Mouse (Mus musculus) embryo, embryonic 11 days (tissue): ENCODE measurements around the gene Fam184b.
"Not testable (repeated sequence)": the region's sequence is repeated elsewhere in the genome, so short reads cannot be mapped to it uniquely, and the experiment has no call there.

Source experiments
- DNase-seq: peaks from one replicate; pipeline ENCODE4 v3.0.0-alpha.2; 2015

Gene Fam184b

DNA sequence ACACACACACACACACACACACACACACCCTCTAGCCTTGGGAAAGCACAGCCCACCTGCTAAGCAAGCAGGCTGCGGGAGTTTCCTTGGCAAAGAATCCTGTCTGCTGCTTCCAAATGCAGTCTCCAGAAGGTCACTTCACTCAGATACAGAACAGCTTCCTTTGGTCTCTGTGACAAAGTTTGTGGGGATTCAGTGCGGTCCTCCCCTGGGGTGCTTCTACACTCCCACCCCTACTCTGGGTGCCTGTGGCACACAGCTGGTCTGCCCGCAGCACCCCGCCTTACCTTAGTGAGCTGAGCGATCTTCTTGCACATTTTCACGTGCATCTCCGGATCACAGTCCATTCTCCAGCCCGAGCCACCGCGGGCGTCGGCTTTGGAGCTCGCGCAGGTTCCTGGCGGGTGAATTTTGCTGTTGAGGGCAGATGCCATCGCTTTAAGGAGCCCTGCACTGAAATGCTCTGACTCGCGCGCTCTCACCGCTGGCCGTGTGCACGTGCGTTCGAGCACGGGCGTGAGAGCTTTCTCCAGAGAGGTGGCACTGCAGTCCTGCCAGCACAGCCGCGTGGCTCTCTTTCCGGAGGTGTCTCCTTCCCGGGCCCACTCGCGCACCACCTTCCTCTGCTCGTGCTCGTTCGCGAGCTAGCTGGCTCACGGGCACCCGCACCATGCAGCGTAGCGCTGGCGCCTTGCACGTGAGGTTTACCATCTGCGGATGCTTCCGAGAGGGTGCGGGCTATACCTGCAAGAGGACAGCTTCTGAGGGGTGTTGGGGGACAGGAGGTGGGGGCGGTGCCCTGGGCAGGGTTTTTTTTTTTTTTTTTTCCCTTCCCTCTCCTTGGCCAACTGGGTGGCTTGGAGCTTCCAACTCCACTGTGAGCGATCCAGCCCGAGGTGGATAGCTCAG, at the start of gene Fam184b:
Fam184b (minus strand) TSS at position 809 of the 909 bp plus-strand sequence.
- DNase-seq, result peak; percentile 73

DNA sequence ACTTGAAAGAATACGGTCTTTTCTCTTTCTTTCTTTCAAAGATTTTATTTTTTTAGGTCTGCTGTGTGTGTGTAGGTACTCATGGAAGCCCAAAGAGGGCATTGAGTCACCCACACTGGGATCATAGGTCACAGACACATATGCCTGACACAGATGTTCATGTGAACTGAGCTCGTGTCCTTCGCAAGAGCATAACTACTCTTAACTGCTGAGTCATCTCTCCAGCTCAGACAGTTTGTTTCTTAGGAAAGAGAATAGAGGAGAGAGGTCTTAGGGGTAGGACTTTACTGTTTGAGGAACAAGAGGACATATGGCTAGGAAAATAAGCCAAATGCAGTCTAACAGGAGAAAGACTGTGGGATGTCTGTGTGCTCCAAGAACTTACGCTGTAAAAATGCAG, 49.7 kb upstream of the Fam184b start:
- DNase-seq, result no peak

DNA sequence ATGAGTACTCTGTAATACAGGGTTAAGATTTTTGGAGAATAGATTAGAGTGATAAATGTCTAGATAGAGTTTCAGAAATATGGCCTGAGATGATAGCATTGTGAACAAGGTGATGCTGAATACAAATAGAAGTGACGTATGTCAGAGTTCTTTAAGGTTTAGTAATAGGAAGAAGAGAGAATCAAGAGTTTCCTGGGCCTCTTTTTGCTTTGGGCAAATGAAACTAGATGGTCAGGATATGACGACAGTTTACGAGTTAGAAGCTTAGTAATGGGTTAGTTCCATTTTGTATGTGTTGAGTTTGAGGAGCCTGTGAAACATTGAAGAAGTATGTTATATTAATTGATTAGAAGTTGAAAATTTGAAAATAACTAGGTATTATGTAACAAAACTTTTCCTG, 46.8 kb upstream of the Fam184b start:
- DNase-seq, result no peak

DNA sequence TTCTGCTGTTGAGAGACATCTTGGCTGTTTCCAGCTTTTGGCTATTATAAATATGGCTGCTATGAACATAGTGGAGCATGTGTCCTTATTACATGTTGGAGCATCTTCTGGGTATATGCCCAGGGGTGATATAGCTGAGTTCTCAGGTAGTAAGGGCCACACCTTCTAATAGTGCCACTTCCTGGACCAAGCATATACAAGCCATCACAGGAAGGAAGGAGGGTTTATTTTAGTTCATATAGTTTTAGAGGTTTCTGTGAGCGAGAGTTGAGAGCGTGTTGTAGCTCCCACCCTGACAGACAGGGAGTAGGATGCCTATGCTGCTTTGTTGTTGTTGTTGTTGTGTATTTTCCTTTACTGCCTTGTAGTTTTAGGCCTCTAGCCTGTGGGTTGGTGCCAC, 45.8 kb upstream of the Fam184b start:
- no peak for DNase-seq

DNA sequence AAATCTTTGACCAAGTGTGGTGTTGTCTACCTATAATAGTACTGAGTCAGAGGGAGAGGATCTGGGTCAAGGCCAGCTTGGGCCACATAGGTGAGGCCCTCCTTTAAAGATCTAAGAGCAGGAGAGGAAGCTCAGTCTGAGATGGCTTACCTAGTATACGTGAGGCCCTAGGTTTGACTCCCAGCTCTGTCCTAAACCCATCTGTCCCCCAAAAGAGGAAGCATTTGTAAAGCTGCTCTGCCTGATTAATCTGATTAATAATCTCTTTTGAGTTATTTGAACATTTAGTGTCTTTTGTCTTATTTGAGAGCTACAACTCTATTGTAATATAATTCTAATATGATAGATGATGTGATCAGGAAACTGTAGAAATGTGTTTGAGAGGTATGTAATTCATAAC, 44.0 kb upstream of the Fam184b start:
- DNase-seq, result no peak

DNA sequence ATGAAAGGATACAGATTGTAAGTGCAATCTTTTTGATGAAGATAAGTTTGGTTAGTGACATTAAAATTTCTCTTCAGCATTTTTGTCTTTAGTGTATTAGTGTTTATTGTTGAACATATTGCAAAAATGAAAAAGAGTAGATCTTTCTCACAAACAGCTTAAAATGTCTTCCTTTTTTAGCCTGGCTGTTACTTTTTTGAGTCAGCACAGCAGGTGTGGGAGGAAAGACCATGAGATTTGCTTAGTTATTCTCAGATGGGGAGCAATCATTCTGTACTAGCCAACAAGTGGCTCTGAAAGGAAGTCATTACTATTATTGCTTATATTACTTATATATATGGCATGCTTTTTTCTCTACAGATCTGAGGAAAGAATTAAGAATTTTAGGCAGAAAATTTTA, 40.5 kb upstream of the Fam184b start:
- no peak for DNase-seq

DNA sequence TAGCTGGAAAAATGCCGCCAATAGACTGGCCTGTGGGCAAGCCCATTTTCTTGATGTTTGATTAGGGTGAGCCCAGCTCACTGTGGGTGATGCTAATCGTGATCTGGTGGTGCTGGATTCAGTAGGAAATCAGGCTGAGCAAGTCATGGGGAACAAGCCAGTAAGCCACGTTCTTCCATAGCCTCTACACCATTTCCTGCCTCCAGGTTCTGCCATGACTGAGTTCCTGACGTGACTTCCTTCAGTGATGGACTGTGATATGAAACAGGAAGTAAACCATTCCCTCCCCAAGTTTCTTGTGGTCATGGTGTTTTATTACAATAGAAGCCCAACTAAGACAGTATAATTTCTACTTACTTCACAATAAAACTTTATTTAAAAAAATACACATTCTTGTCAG, 38.2 kb upstream of the Fam184b start:
- DNase-seq, result no peak

DNA sequence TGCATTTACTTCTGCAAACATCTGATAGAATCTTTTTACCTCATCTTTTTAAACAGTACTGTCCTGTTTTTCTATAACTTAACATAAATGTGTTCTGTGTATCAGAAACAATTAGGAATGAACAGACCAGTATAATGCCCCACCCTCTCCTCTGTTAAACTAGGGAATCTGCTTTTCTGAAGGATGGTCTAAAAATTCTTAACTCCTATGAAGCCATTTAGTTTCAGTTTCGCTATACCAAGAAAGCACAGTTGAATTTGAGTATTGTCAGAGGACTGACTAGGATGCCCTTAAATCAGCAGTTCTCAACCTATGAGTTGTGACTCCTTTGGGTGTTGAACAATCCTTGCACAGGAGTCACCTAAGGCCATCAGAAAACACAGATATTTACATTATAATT, 35.6 kb upstream of the Fam184b start:
- DNase-seq, result no peak

DNA sequence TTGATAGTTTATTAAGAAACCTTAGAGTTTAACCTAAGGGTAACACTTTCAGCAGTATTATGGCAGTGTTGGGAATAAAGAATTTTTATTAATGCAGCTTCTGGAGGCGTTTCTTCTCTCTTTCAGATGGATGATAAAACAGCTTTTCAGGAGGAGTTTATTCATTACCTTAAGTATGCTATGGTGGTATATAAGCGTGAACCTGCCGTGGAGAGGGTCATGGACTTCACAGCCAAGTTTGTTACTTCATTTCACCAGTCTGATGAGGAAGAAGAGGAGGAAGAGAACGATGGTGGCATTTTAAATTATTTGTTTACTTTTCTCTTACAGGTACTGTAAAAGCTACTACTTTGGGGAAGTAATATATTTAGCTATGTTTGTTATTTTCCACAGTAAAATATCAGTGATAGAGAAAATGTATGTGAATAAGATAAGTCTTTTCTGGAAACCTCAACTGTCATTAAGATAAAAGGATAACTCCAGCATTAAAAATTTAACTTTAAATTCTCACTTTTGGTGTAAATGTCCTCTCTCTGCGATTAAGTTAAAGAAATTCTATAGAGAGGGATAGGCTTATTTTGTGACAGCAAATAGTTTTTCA, 31.6 kb upstream of the Fam184b start:
- DNase-seq, result no peak

DNA sequence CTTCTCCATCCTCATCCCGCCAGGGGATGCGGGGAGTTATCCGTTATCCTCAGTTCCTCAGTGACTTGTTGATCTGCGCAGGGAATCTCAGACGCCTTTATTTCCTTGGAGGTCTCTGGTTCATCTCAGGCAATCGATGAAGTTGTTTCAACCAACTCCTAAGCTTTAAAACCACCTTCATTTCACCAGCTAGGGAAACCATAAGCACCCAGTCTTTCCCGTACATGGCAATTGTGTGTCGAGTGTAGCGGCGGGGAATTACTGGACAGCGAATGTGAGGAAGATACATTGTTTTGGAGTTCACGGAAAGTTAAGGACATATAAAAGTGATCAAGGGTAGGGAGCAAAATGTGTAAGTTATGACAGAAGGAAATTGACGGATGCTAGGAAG, 30.9 kb upstream of the Fam184b start:
- DNase-seq, result peak; percentile 37

DNA sequence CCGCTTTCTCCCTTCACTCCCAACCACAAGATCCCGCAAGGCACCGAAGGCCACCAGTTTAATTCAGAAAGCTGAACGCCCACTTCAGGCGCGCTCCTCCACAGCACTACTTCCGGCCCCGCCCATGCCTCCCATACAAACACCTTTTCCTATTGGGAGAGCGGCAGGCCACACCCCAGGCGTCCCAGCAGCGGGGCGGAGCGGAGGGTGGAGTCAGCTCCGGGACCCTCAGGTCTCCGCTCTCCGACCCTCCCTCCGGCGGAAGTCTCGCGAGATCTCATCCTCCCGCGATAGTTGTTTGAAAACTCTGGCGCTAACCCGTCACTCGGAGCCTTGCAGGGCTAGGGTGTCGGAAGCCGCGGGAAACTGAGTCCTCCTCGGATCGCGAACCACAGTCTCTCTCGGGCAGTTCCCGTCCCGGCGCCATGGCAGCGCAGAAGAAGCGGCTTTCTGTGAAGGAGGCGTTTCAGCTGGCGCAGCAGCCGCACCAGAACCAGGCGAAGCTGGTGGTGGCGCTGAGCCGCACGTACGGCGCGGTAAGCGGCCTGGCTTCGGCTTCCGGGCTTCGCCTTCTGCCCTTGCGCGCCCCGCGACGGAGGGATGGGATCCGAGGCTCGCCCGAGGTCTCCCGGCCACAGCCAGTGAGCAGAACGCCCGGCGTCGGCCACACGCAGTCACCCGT, 30.3 kb upstream of the Fam184b start, which contains the start of gene Ncapg:
Ncapg (plus strand) TSS at position 322 of the 682 bp plus-strand sequence.
- peak; percentile 98 for DNase-seq

DNA sequence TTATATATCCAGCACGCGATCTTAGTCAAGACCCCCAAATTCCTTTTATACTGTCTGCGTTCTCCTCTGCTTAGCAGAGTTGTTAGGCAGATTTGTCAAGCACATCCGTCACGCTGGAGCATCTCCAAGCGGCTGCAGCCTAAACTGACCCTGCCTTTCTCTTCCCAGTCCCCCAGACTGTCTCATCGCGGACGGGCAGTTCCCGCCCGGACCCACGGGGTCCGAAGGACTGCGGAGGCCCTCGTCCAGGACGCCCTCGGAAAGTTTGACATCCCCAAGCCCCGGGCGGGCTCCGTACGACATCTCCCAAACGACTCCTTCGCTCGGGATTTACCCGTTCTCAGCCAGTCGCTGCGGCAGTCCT, 29.8 kb upstream of the Fam184b start:
- no peak for DNase-seq

DNA sequence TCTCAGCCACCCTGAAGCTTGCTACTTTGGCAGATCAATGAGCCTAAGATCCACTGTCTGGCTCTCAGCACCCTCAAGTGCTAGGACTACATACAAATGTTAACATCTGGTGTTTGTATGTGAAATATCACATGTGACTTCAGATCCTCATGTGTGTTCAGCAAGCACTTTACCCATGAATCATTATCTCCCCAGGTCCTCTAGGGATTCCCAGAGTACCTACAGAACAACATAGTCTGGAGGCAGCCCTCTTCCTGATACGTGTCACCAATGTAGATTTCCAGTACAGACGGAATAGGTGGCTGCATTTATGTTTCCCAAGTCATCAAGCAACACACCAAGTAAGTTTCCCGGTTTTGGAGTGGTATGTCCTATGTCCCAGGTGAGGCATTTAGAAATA, 29.4 kb upstream of the Fam184b start:
- peak; percentile 21 for DNase-seq

DNA sequence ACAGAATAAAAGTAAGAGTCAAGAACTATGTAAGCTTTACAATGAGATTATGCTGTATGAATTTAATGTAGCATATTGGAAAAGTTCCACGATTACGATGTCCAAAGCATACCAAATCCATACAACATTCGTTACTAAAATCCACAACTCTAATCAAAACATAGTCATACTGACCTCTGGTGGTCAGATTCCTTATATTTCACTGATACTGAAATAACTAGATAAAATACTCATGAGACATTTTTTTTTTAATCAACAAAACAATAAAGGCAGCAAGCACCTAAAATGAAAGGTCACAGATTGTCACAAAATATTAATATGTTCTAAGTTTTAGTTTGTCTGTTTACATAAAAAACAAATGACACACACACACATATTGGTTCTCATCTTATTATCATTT, 28.9 kb upstream of the Fam184b start:
- peak; percentile 80 for DNase-seq

DNA sequence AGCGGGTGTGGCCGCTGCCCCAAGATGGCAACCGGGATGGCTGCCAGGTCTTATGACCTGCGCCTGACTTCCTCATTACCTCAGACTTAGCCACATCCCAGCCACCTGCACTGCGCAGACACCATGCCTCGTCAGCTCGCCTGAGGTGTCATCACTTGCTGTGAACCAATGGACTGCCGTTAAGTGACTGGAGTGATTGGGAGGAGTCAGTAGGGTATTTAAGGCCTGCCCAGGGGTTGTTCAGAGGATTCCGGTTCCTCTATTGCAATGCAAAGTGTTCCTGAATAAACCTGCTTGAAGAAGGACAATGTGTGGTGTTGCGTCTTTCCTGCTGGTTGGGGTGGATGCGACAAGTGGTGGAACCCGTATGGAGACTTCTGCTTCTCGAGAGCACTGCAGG, 19.0 kb upstream of the Fam184b start:
- not testable (repeated sequence) for DNase-seq

DNA sequence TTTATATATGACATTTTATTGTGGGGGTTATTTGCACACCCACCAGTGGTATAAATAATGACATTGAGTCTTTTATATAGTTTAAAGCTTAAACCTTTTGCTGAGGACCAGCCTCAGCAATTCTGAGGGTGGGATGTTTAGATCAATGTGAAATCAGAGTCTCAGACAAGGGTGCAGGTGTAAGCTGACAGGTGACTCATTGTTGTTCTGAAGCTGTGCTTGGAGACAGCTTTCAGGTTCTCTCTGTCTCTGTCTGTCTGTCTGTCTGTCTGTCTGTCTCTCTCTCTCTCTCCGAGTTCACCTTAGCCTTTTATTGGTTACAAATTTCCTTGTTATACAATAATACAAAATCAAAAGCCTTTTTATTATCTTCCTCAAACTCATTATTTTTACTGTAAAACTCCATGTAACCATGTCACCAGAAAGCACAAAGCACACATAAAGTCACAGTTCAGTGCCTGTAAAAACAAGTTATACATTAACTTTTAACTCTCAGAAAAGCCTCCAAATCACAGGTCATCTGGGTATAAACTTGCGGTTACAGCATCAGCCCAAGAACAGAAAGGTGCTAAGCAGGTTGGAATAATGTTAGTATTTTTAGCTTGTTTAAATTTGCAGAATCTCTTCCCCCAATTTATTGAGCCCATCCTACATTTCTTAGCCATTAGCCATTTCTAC, 11.8 kb upstream of the Fam184b start:
- DNase-seq, result no peak

DNA sequence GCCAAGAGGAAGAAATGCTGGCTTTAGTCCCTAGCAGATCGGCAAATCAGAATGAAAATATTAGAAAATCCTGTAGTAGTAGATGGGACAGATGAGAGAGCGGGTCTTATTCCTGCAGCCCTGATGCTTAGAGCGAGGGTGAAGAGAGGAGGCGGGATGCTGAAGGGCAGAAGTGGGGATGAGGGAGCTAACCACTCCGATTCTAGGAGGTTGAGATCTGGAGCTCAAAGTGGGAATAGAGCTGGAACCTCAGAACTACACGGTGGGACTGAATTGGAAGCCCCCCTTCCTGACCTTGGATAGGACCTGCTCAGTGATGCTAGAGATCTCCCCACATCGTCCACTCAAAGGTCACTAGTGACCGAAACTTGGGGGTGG, 290 bp upstream of the Fam184b start:
- no peak for DNase-seq

DNA sequence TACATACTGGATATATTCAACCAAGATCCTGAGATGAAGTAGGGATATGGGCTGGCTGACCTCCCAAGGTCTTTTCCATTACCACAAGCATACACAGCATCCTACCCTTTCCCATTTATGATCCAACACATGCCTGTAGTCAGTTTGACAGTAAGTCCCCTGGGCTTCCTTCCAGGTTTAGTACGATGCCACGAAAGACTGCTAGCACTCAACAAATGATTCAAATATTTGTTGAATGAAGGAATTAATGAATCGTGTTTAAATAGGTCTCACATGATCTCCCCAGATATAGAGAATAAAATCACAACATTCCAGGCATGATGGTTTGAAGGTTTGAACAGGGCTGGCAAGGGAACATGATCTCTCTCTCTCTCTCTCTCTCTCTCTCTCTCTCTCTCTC, 1.0 kb downstream of the Fam184b start:
- DNase-seq, result no peak

DNA sequence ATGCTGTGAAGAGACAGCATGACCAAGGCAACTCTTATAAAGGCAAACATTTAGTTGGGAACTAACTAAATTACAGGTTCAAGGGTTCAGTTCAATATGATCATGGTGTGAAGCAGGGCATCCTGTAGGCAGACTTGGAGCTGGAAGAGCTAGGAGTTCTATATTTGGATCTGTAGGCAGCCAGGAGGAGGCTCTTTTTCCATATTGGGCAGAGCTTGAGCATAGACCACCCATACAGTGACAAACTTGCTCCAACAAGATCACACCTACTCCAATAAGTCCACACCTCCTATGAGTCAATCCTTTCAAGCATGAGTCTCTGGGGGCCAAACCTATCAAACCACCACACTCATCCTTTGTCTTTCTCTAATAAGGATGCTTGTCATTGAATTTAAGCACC, 9.9 kb downstream of the Fam184b start:
- no peak for DNase-seq

DNA sequence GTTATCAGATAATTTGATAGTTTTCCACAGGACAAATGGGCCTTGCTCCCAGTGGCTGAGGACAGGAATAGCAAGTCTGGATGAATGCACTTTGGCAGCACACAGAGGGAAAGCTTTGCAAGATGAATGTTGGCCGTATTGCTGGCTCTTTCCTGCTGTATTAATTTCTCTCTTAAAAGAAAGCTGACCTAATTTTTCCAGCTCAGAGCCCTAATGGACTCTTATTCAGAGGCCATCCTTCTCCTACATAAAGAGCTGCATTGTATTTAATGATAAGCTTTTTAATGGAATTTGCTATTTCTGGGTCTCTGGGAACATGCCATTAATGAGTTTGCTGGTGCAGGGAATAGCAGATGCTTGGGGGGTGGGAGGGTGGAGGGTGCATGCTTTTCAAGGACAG, 11.6 kb downstream of the Fam184b start:
- no peak for DNase-seq

DNA sequence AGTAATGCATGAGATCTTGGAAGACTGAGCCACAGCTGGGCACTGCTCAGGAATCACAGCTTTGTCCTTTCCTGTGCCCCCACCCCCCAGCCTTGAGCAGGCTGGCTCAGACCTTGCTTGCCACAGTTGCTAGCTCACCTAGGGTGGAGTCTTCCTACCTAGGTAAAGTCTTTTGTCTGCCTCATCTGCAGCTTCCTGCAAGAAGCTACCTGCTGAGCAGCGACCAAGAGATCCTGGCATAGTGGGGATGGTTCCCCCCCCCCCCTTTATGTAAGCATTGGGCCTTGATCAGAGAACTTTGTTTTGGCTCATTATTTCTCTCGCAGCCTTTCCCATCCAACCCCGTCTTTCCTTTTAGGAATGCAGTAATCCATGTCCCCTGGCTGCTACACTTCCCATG, 17.9 kb downstream of the Fam184b start:
- no peak for DNase-seq

DNA sequence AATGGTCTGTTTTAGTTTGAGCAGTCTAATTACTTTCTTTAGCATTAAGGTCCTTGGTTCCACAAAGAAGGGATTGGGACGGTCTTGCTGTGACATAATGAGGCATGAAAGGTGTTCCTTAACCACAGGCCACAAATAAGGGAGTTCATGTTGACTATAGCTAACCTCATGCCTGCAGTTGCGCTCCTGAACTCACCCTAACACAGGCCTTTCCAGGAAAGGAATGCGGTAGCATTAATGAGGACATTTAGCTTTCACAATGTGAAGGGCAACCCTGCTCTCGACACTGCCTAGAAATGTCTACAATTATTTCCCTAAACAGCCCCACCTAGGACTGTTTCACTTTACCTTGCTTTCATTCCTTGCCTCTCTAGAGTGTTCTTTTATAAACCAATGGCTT, 40.4 kb downstream of the Fam184b start:
- no peak for DNase-seq

DNA sequence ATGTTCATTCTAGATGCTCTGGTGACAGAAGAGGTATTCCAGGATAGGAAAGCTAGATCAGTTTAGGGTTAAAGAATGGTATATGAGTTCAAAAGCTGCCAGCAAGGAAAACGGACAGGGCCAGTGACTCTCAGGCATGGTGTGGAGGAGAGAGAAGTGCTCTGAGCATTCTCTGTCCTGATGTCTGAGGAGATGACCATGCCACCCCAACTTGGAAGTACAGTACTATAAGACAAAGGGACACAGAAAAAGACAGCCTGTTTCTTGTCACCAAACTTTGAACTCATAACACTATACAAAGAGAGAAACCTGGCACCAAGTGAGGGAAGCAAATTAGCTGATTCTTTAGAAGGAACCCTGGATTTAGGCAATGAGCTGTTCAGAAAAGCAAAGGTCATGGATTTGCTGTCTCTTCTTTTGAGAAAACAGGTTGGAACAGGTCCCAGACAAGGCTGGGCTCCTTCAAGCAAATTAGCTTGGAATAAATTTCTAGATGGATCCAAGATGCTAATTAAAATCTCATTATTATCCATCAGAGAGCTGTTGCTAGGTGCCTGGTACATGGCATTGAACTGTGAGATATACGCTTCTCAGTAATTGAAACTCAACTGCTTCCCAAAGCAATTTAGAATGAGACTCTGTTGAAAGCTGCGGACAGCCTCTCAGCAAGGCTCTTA, 43.9 kb downstream of the Fam184b start:
- DNase-seq, result no peak
